ENCODE assay signal across 7 mouse cellular contexts in genomic region chr9:69455391-69455790, GRCm38 (mm10). TPM values are rescaled to one million over a fixed set of nuclear protein-coding genes. Genes with fewer than 3 reads are reported as not detected.
DNase-seq lines count a peak whose midpoint lies in the region; ATAC-seq and TF ChIP-seq lines count a peak whose summit lies in the region.

No protein-coding gene starts in this region.

- DNase-seq in urinary bladder, postnatal 14 days (ENCODE audit: low spot score): peak; percentile 47
- no peak for DNase-seq in urinary bladder, adult 2 months (ENCODE audit: low spot score)
- peak; percentile 64 to 76 for DNase-seq in heart, adult 9 months (ENCODE audit: low spot score in 2 of 2)
- DNase-seq in kidney, postnatal 36 days: peak; percentile 48 to 69
- DNase-seq in cerebellum, adult 2 months: no peak
- DNase-seq in layer of hippocampus, adult 9-11 months: no peak

- no peak for ATAC-seq in neural tube, embryonic 14.5 days (ENCODE audit: low read depth)

- peak overlapping the region; percentile 33; the same call in 1 of the 2 replicates for H3K4me2 ChIP-seq in neural tube, embryonic 14.5 days (ENCODE audit: low read depth, low read length)

- H3K9me3 ChIP-seq in neural tube, embryonic 14.5 days (ENCODE audit: control insufficient read depth, low read length): no peaks in the 10 kb centered on the region

- H3K27me3 ChIP-seq in neural tube, embryonic 14.5 days (ENCODE audit: control insufficient read depth, insufficient read depth, low read length): peaks cover 9% of the 10 kb centered on the region; the same call in 1 of the 2 replicates
- no peaks in the 10 kb centered on the region for H3K27me3 ChIP-seq in cerebellum, adult 2 months (ENCODE audit: control insufficient read depth, insufficient read depth, low read length)

- H3K27ac ChIP-seq in neural tube, embryonic 14.5 days (ENCODE audit: low read depth, low read length): no peak overlapping the region
- no peak overlapping the region for H3K27ac ChIP-seq in cerebellum, adult 2 months (ENCODE audit: insufficient read depth, low read length)

- no peak overlapping the region; the same call in 1 of the 2 replicates for H3K4me3 ChIP-seq in neural tube, embryonic 14.5 days (ENCODE audit: low read depth, low read length)
- H3K4me3 ChIP-seq in cerebellum, adult 2 months (replicated peaks; ENCODE audit: insufficient read depth, low read depth, low read length): no peak overlapping the region

- TF ChIP-seq POLR2A in cerebellum, adult 2 months (IDR thresholded peaks at IDR 0.05; ENCODE audit: borderline replicate concordance, insufficient read depth, low read length): no peak

- 78% methylated on average over 4 of the region's 4 CpGs for WGBS in neural tube, embryonic 14.5 days
- 74% methylated on average over 4 of the region's 4 CpGs for WGBS in cerebellum, adult 2 months

- TF ChIP-seq CTCF in cerebellum, adult 2 months (IDR thresholded peaks at IDR 0.05; ENCODE audit: borderline replicate concordance, insufficient read depth, low read depth, low read length): no peak

- H3K4me1 ChIP-seq in neural tube, embryonic 14.5 days (ENCODE audit: control insufficient read depth, insufficient read depth, low read length): peaks cover 11% of the 10 kb centered on the region; the same call in 1 of the 2 replicates
- no peaks in the 10 kb centered on the region; the same call in 1 of the 2 replicates for H3K4me1 ChIP-seq in cerebellum, adult 2 months (ENCODE audit: control insufficient read depth, insufficient read depth, low read length)

- H3K36me3 ChIP-seq in neural tube, embryonic 14.5 days (ENCODE audit: control insufficient read depth, insufficient read depth, low read length): no peaks in the 10 kb centered on the region

- no peak overlapping the region for H3K9ac ChIP-seq in neural tube, embryonic 14.5 days (replicated peaks; ENCODE audit: low read depth, low read length)

RNA-seq across cellular contexts. Expression of gene Anxa2, which starts 2.0 kb away (rescaled TPM):
- polyA plus RNA-seq in urinary bladder, adult 2 months (2012; rRNA removed): 536 and 671 TPM in 2 replicates
- 81.0 and 282 TPM in 2 replicates for polyA plus RNA-seq in neural tube, embryonic 14.5 days (2014; fragmentation: Nextera tagmentation; extraction: Ambion mirVana)
- polyA plus RNA-seq in cerebellum, adult 2 months (2012; rRNA removed): 27.8 and 29.1 TPM in 2 replicates

RNA-seq across cellular contexts. Expression of gene Ice2, which starts 57.7 kb away (rescaled TPM):
- polyA plus RNA-seq in urinary bladder, adult 2 months (2012; rRNA removed): 8.0 and 8.5 TPM in 2 replicates
- polyA plus RNA-seq in neural tube, embryonic 14.5 days (2014; fragmentation: Nextera tagmentation; extraction: Ambion mirVana): 11.4 and 12.3 TPM in 2 replicates
- polyA plus RNA-seq in cerebellum, adult 2 months (2012; rRNA removed): 8.4 and 8.7 TPM in 2 replicates

Comparison
In these comparisons a context has a peak if more than half of its experiments do, and no peak if none do; other contexts are left out.
1. DNase-seq: peak in urinary bladder, postnatal 14 days (single experiment), heart, adult 9 months (2 of 2) and kidney, postnatal 36 days (2 of 2); none in urinary bladder, adult 2 months (single experiment), cerebellum, adult 2 months (0 of 2) and layer of hippocampus, adult 9-11 months (single experiment).